Mouse (Mus musculus) right cerebral cortex, postnatal 14 days (tissue): Measurements from ENCODE around the gene Sephs2.
A peak's percentile ranks its signal among the peaks of the same experiment; 100 is the strongest.

ENCODE experiments used
- DNase-seq: peaks from one replicate; pipeline ENCODE4 v3.0.0; 2022

Sephs2 gene

GRCm38 (mm10) chr7:127232622-127233367 is 41.1 kb downstream of the Sephs2 start, which contains the start of the genes Zfp553 and Sept1:
TSS of gene Zfp553 (plus strand) at chr7:127233061.
TSS of gene Sept1 (minus strand) at chr7:127233130.
- DNase-seq, result peak; percentile 84

- no peak for DNase-seq
These were observed 41.8 kb downstream of the Sephs2 start for GRCm38 (mm10) chr7:127231826-127232621.

DNA sequence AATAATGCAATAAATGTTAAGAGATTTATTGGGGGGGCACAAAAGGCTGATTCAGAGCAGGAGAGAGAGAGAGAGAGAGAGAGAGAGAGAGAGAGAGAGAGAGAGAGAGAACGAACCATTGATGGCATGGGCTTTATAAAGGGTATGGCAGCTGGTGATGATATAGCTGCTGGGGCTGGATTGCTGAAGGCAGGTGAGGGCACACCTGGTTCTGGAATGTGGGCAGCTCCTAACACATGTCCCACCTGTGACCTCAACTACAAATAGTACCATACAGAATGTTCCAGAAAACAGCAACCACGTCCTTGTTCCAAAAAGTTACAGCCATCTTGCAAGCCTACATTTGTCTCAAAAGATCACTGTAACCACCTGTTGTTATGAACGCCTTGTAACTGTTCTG is 42.5 kb downstream of the Sephs2 start:
- DNase-seq, result no peak

DNA sequence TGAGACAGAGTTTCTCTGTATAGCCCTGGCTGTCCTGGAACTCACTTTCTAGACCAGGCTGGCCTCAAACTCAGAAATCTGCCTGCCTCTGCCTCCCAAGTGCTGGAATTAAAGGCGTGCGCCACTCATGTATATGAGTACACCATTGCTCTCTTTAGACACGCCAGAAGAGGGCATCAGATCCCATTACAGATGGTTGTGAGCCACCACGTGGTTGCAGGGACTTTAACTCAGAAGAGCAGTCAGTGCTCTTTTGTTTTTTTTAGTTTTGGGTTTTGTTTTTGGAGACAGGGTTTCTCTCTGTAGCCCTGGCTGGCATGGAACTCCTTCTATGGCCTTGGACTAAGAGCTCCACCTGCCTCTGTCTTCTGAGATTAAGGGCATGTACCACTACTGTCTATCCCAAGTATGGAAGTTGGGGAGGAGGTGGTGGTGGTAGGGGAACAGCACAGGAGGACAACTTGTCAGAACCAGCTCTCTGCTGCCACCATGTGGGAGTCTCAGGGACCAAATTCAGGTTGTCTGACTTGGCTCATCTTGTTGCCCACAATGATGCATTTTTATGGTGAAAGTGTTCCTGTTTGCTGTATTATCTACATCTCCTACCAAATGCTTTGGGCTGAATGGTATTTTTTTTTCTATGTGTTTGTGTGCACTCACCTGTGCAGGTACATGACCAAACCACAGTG is 45.1 kb downstream of the Sephs2 start:
- peak; percentile 84 for DNase-seq

DNA sequence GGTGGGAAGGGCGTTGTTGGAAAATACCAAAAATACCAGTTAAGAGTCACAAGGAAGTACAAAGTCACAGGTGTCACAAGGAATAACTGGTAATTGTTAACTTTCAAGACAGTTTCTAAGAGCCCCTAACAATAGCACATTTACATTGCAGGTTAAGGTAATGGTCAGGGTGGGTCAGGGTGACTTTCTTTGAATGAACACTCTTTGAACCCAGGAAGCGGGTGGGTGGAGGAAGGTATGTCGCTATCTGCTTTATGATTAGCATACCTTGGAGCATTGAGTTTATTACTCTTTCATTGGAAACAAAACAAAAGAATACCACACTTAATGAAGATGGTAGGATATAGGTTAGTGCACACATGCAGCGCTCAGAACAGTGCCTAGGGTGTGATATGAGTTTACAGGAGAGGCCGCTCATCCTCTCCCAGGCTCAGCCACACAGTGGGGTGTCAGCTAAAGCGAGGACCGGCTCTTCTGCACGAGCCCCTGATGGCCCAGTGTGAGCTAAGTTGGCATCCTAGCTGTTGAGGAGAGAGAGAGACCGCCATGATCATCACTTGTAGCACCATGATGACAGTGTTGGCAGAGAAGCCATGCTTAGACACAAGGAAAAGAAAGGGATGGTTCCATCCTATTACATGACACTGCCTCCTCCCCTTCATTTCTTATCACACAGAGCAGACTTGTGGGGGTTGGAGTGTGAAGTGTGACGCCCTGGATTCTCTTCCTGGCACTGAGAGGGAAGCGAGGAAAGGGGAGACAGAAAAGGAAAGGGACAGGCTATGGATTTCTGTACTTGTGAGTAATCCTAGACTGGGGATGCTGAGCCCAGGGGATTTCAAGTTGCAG is 48.5 kb downstream of the Sephs2 start:
- no peak for DNase-seq

GRCm38 (mm10) chr7:127224616-127225015 is 49.2 kb downstream of the Sephs2 start:
- DNase-seq, result no peak

DNA sequence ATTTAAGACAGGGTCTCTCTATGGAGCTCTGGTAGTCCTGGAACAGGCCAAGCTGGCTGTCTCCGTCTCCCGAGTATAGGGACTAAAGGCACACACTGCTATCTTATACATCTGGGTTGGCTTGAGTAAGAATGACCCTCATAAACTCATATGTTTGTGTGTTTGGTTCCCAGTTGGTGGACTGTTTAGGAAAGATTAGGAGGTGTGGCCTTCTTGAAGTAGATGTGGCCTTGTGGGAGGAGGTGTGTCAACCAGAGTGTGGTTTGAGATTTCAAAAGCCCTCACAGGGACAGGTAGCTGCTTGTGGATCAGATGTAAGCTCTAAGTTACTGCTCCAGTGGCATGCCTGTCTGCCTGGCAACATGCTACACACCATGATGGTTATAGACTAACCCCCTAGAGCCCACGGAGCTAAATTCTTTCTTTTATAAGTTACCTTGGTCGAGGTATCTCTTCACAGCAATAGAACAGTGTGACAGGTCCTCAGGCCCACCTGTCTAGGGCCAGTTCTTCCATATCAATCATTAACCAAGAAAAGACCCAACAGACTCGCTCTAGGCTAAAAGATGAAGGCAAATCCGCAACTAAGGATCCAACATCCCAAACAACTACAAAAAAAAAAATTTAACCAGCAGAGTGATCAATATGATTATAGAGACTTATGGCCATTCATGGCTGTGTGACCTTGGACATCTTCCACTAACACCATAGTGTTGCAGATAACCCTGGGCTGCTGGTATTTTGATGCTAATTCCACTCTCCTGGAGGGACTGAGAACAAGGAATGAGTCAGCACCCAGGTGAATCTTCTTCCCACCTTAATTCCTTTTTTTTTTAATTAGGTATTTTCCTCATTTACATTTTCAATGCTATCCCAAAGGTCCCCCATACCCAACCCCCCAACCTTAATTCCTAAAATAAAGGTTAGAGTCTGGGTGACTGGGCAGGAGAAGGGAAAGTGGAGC is 50.1 kb downstream of the Sephs2 start:
- no peak for DNase-seq

- no peak for DNase-seq
These were observed 50.7 kb downstream of the Sephs2 start for GRCm38 (mm10) chr7:127223106-127223505.
